Mouse (Mus musculus): Measurements from ENCODE around the gene Surf1.

DNA sequence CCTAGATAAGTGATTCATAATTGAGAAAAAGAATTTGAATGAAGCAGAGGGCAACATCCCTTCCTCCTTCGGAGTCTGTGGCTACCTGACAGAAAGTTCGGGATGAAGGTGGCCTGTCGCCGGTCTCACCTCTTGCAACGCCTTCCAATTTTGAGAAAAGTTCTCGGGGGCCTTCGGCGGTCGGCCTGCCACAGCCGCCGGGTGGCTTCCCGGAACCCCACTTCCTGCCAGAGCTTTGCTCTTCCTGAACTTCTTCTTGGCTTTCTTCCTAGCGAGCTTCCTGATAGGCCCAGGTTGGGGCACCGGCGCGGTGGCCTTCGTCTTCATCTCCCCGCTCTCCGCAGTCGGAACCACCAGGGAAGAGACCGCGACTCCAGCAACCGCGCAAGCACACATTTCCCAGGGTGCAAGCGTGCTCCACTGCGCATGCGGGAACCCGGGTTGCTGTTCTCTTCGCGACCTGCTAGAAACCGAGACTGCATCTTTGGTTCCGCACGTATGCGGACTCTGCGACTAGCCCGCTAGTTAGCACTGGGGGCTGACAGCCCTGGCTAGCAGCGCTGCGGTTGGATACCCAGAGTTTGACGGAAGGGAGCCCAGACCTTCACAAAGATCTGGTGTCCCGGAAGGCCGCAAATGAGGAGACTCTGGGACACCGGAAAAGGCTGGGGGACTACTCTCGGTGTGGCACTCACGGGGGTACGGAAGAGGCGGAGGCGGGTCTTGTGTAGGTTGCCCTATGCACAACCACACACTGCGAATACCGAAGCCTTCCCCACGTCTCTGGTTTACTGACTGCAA is 47.8 kb upstream of the Surf1 start, which contains the start of gene Rexo4:
- peak; percentile 91 for TF ChIP-seq POLR2A (IDR thresholded peaks at IDR 0.05; ENCODE audit: low read depth, low read length)
- no peak for TF ChIP-seq CTCF (IDR thresholded peaks at IDR 0.05; ENCODE audit: borderline replicate concordance, insufficient read depth, low read length)

All from embryonic fibroblast, embryonic 13.5 days (primary cell).